Mouse (Mus musculus): ENCODE data around the gene Tead1. TPM values are rescaled to one million over a fixed set of nuclear protein-coding genes. Genes with fewer than 3 reads are reported as not detected.

The Tead1 gene
- polyA plus RNA-seq, 1 experiment: 7.2 TPM

DNA sequence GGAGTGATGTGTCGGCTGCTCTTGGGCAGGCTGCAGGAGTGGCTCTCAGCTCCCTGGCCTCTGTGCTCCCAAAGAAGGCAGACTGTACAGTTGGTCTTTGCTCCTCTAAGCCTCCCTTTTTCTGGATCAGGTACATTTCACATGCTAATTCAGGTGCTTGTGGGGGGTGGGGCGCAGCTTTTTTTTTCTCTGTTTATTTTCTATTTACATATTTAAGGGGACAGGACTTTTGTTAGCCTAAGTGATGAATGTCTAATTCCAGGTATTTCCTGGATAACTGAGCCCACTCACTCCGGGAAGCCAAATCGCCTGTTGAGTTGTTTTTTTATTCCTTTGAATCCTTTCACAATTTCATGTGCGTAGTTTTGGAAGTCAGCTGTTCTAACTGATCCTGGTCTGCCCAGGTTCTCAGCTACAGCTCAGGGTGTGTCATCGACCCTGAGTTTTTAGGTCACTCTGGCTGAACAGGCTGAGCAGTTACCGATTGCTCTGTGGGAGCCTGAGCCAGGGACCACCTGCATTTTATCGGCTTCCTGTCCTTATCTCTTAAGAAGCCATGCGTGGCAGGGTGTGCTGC lies 9.4 kb downstream of the Tead1 start:
- TF ChIP-seq CTCF (IDR thresholded peaks at IDR 0.05; ENCODE audit: borderline replicate concordance, insufficient read depth, low read depth, low read length) (no peak), POLR2A (IDR thresholded peaks at IDR 0.05; ENCODE audit: borderline replicate concordance, insufficient read depth, low read length) (no peak)
- no peak for DNase-seq
- H3K27me3 ChIP-seq (ENCODE audit: control insufficient read depth, insufficient read depth, low read length): no peaks in the 10 kb centered on the region
- no peak overlapping the region for H3K4me3 ChIP-seq (replicated peaks; ENCODE audit: insufficient read depth, low read depth, low read length)
- peaks cover 7% of the 10 kb centered on the region; the same call in 1 of the 2 replicates for H3K4me1 ChIP-seq (ENCODE audit: control insufficient read depth, insufficient read depth, low read length)
- WGBS: 74% methylated on average over 9 of the region's 9 CpGs
- no peak overlapping the region for H3K27ac ChIP-seq (ENCODE audit: insufficient read depth, low read length)

DNA sequence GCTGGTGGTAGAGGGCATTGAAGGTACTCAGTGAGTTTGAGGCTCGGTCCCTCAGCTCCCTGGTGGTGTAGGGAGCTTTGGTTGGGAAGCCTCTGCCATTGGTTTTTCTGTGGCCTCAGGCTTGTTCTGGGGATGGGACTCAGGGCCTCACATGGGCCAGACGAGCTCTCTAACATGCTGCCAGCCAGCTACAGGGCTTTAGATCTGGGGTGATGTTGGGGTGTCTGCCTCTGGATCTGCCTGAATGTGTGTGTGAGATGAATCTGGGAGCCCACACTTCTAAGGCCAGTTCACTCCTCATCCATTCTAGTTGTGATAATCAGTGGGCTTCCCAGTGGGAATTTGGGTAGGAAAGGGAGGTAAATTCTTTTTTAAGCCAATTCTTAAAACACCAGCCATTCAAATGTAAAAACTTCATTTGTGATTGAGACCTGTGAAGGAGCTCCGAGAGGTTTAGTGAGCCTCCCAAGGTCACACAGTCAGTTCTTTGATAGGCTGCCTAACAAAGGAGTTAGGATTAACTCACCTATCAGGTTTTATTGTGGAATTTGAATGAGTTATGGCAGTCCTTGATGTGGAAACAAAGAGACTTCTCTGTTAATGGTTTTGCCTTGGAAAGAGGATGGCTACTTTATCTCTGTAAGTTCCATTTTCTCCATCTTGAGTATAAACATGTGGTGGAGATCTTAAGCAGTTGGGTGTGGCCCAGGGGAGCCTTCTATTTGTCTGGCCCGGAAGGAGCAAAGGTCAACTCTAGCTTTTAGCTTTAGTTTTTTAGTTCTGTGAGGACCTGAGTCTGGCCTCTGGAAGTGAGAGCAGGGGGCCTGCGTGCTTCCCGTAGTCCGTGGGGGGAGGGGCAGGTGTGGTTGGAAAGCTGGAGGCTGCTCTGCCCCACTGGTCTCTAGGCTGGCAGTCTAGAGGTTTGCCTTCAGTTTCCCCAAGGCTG lies 12.0 kb downstream of the Tead1 start:
- no peak overlapping the region for H3K27ac ChIP-seq (ENCODE audit: insufficient read depth, low read length)
- no peak for TF ChIP-seq CTCF (IDR thresholded peaks at IDR 0.05; ENCODE audit: borderline replicate concordance, insufficient read depth, low read depth, low read length)
- TF ChIP-seq POLR2A (IDR thresholded peaks at IDR 0.05; ENCODE audit: borderline replicate concordance, insufficient read depth, low read length): no peak
- 74% methylated on average over 7 of the region's 7 CpGs for WGBS
- no peak overlapping the region for H3K4me3 ChIP-seq (replicated peaks; ENCODE audit: insufficient read depth, low read depth, low read length)
- no peak for DNase-seq
- H3K4me1 ChIP-seq (ENCODE audit: control insufficient read depth, insufficient read depth, low read length): 0 out of 2 replicates have a peak, but pooled peaks cover 3% of the 10 kb centered on the region
- H3K27me3 ChIP-seq (ENCODE audit: control insufficient read depth, insufficient read depth, low read length): no peaks in the 10 kb centered on the region; the same call in 1 of the 2 replicates

DNA sequence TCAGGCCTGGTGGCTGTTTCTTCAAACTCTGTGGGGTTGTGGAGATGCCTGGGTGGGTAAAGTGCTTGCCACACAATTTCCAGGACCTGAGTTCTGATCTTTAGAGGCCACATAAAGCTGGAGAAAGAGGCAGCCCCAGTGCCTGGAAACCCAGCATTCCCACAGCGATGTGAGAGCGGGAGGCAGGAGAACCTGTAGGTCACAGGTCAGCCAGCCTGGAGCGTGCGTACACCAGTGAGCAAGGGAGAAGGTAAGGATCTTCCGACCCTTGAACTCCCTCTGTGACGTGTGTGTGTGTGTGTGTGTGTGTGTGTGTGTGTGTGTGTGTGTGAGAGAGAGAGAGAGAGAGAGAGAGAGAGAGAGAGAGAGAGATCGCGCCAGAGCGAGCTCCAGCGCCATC lies 14.4 kb downstream of the Tead1 start:
- Histone ChIP-seq H3K4me3 (replicated peaks; ENCODE audit: insufficient read depth, low read depth, low read length) (no peak overlapping the region), H3K27ac (ENCODE audit: insufficient read depth, low read length) (no peak overlapping the region), H3K4me1 (ENCODE audit: control insufficient read depth, insufficient read depth, low read length) (peaks cover 10% of the 10 kb centered on the region; the same call in 1 of the 2 replicates), H3K27me3 (ENCODE audit: control insufficient read depth, insufficient read depth, low read length) (no peaks in the 10 kb centered on the region; the same call in 1 of the 2 replicates)
- no peak for TF ChIP-seq CTCF (IDR thresholded peaks at IDR 0.05; ENCODE audit: borderline replicate concordance, insufficient read depth, low read depth, low read length)
- TF ChIP-seq POLR2A (IDR thresholded peaks at IDR 0.05; ENCODE audit: borderline replicate concordance, insufficient read depth, low read length): no peak
- no peak for DNase-seq
- WGBS: 86% methylated on average over 10 of the region's 10 CpGs

DNA sequence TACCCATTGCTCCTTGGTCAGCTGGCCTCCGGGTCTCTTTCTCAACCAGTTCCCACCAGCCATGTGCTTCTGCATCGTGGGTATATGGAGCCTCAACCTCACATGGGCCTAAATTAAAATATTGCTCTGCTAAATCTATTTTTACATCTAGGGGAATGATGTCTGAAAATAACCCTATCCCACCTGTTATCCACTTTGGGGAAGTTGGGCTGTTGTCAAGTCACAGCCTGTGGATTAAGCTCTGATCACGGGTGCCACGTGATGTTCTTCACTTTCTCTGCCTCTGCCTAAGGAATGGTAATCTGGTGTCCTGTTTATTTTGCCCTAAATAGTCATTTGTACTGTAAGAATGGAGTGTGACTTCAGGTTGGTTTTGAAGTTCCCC lies 17.7 kb downstream of the Tead1 start:
- TF ChIP-seq CTCF (IDR thresholded peaks at IDR 0.05; ENCODE audit: borderline replicate concordance, insufficient read depth, low read depth, low read length) (no peak), POLR2A (IDR thresholded peaks at IDR 0.05; ENCODE audit: borderline replicate concordance, insufficient read depth, low read length) (no peak)
- Histone ChIP-seq H3K4me3 (replicated peaks; ENCODE audit: insufficient read depth, low read depth, low read length) (no peak overlapping the region), H3K27ac (ENCODE audit: insufficient read depth, low read length) (no peak overlapping the region), H3K27me3 (ENCODE audit: control insufficient read depth, insufficient read depth, low read length) (no peaks in the 10 kb centered on the region; the same call in 1 of the 2 replicates), H3K4me1 (ENCODE audit: control insufficient read depth, insufficient read depth, low read length) (peaks cover 10% of the 10 kb centered on the region; the same call in 1 of the 2 replicates)
- 68% methylated on average over 4 of the region's 4 CpGs for WGBS
- no peak for DNase-seq

DNA sequence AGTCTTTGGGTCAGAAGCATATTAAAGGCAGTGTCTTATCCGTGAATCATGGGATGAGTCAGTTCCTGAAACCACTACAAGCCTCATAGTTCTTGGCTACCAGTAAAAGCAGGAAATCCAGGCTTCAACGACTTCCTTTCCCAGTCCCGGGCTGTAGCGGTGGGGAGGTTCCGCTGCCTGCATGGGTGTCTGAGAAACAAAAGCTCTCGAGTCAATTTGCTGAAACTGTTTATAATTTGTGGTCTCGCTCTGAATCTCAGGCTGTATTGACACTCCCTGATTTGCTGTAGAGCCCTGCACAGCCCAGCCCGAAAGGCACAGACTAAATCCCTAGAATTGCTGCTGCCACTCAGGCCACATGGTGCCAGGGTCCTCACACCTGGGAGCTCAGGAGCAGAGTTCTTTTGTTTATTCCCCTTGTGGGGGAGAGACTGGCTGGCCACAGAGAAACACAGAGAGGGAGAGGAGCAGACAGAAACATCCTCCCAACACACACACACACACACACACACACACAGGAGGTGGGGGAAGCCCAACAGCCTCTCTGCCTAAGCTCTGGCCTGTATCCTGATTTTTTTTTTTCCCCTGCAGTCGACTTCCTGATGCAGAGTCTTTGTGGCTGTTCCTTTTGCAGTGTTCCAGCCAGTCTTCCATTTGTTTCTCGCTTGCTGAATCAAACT lies 18.2 kb downstream of the Tead1 start:
- Histone ChIP-seq H3K27ac (ENCODE audit: insufficient read depth, low read length) (no peak overlapping the region), H3K4me1 (ENCODE audit: control insufficient read depth, insufficient read depth, low read length) (peaks cover 7% of the 10 kb centered on the region; the same call in 1 of the 2 replicates), H3K27me3 (ENCODE audit: control insufficient read depth, insufficient read depth, low read length) (no peaks in the 10 kb centered on the region; the same call in 1 of the 2 replicates), H3K4me3 (replicated peaks; ENCODE audit: insufficient read depth, low read depth, low read length) (no peak overlapping the region)
- 40% methylated on average over 10 of the region's 10 CpGs for WGBS
- DNase-seq: no peak
- TF ChIP-seq CTCF (IDR thresholded peaks at IDR 0.05; ENCODE audit: borderline replicate concordance, insufficient read depth, low read depth, low read length) (no peak), POLR2A (IDR thresholded peaks at IDR 0.05; ENCODE audit: borderline replicate concordance, insufficient read depth, low read length) (no peak)

DNA sequence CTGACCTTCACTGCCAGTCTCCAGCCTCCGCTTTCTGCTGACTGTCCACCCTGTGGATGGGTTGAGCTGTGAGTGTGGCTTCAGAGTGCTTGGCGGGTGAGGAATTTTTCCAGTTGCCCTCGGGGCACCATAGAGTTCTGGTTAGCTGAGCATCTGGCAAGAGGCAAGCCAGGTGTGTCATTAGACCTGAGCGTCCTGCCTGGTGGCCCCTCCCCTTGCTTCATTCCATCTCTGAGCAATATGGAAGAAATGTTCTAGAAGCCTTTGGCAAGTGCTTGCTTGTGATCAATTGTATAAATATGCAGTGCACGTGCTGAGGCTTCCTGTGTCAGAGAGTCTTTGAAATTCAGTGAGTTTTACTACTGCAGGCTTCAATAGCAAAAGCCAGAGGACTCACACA lies 21.0 kb downstream of the Tead1 start:
- H3K4me3 ChIP-seq (replicated peaks; ENCODE audit: insufficient read depth, low read depth, low read length): no peak overlapping the region
- H3K27ac ChIP-seq (ENCODE audit: insufficient read depth, low read length): no peak overlapping the region
- DNase-seq: no peak
- no peaks in the 10 kb centered on the region; the same call in 1 of the 2 replicates for H3K27me3 ChIP-seq (ENCODE audit: control insufficient read depth, insufficient read depth, low read length)
- WGBS: 71% methylated on average over 5 of the region's 5 CpGs
- peaks cover 7% of the 10 kb centered on the region; the same call in 1 of the 2 replicates for H3K4me1 ChIP-seq (ENCODE audit: control insufficient read depth, insufficient read depth, low read length)
- TF ChIP-seq CTCF (IDR thresholded peaks at IDR 0.05; ENCODE audit: borderline replicate concordance, insufficient read depth, low read depth, low read length) (no peak), POLR2A (IDR thresholded peaks at IDR 0.05; ENCODE audit: borderline replicate concordance, insufficient read depth, low read length) (no peak)

DNA sequence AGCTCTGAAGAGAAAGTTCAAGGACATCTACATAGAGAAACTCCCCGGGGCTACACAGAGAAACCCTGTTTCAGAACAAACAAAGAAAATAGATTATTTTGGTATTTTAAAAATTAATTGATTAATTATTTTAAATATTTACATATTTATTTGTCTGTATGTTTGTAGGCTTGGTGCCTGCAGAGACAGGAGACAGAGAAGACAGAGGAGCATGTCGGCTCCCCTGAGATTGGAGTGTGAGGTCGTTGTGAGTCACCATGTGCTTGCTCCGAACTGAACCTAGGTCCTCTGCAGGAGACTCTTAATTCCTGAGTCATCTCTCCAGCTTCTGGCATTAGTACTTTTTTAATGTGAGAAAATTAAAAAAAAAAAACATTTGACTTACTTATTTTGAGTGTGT lies 24.2 kb downstream of the Tead1 start:
- Histone ChIP-seq H3K4me3 (replicated peaks; ENCODE audit: insufficient read depth, low read depth, low read length) (no peak overlapping the region), H3K4me1 (ENCODE audit: control insufficient read depth, insufficient read depth, low read length) (no peaks in the 10 kb centered on the region), H3K27me3 (ENCODE audit: control insufficient read depth, insufficient read depth, low read length) (no peaks in the 10 kb centered on the region), H3K27ac (ENCODE audit: insufficient read depth, low read length) (no peak overlapping the region)
- no peak for DNase-seq
- TF ChIP-seq CTCF (IDR thresholded peaks at IDR 0.05; ENCODE audit: borderline replicate concordance, insufficient read depth, low read depth, low read length): no peak
- no peak for TF ChIP-seq POLR2A (IDR thresholded peaks at IDR 0.05; ENCODE audit: borderline replicate concordance, insufficient read depth, low read length)
- WGBS: 74% methylated on average over 4 of the region's 4 CpGs
